Comparison of ENCODE assay signal across 11 mouse cellular contexts in genomic region chr2:13235696-13236095, GRCm38 (mm10). TPM values are rescaled to one million over a fixed set of nuclear protein-coding genes. Genes with fewer than 3 reads are reported as not detected.
DNase-seq lines count a peak whose midpoint lies in the region; ATAC-seq and TF ChIP-seq lines count a peak whose summit lies in the region.
"Had no signal": no experiment of that assay in that cellular context is flagged by ENCODE, and none has a peak within 500 bp of the region (broad histone marks: within the 10 kb centered on the region; RNA-seq: fewer than 3 reads in every experiment).

No protein-coding gene starts in this region.

- no peak for TF ChIP-seq POLR2A in lung, adult 2 months (IDR thresholded peaks at IDR 0.05; ENCODE audit: borderline replicate concordance, extremely low read depth, low read depth, low read length)

- H3K36me3 ChIP-seq in heart, embryonic 14.5 days (ENCODE audit: control insufficient read depth, insufficient read depth, low read length), result peaks cover 19% of the 10 kb centered on the region

- H3K27ac ChIP-seq in heart, embryonic 14.5 days (replicated peaks in 1 of 2; ENCODE audit: control insufficient read depth in 1 of 2, insufficient read depth in 1 of 2, low read depth in 2 of 2, low read length in 2 of 2), result peak overlapping the region; percentile 66 to 68
- H3K27ac ChIP-seq: hindbrain, embryonic 14.5 days had no signal

- TF ChIP-seq CTCF in lung, adult 2 months (IDR thresholded peaks at IDR 0.05; ENCODE audit: insufficient read depth, low read length), result no peak

- peak; percentile 78 for ATAC-seq in heart, embryonic 14.5 days (ENCODE audit: insufficient number of reproducible peaks, insufficient read depth, low FRiP score, low read depth)
- ATAC-seq in frontal cortex, adult (ENCODE audit: low TSS enrichment), result no peak

- peaks cover 4 to 26% of the 10 kb centered on the region in 2 experiments for H3K4me1 ChIP-seq in heart, embryonic 14.5 days (ENCODE audit: control insufficient read depth in 2 of 2, insufficient read depth in 2 of 2, low read length in 2 of 2)
- H3K4me1 ChIP-seq in lung, adult 2 months (ENCODE audit: control insufficient read depth, insufficient read depth, low read length), result no peaks in the 10 kb centered on the region

- DNase-seq in gastrocnemius, postnatal 25 days, result peak; percentile 8
- DNase-seq in gastrocnemius, postnatal 10 days, result no peak
- peak; percentile 7 for DNase-seq in testis, postnatal 14 days (ENCODE audit: low spot score)
- no peak for DNase-seq in testis, postnatal 10 days (ENCODE audit: low spot score)
- DNase-seq in lung, adult 2 months, result no peak
- DNase-seq in left cerebral cortex, adult 8-10 months (ENCODE audit: low spot score in 2 of 2), result no peak
- DNase-seq: embryo, embryonic 11 days; lung, postnatal 14 days had no signal

- no peaks in the 10 kb centered on the region for H3K9me3 ChIP-seq in heart, embryonic 14.5 days (ENCODE audit: control insufficient read depth, low read length)

- H3K4me2 ChIP-seq in heart, embryonic 14.5 days (ENCODE audit: low read length), result peak overlapping the region; percentile 19; the same call in 1 of the 2 replicates
- H3K4me2 ChIP-seq: hindbrain, embryonic 14.5 days had no signal

- no peak overlapping the region for H3K9ac ChIP-seq in heart, embryonic 14.5 days (ENCODE audit: low read length)
- H3K9ac ChIP-seq: hindbrain, embryonic 14.5 days had no signal

- 19% methylated on average over 5 of the region's 5 CpGs for WGBS in heart, embryonic 14.5 days
- 57% methylated on average over 5 of the region's 5 CpGs for WGBS in lung, adult 2 months

- no peaks in the 10 kb centered on the region for H3K27me3 ChIP-seq in heart, embryonic 14.5 days (ENCODE audit: control insufficient read depth, insufficient read depth, low read length)

- H3K4me3 ChIP-seq in heart, embryonic 14.5 days (ENCODE audit: control insufficient read depth in 1 of 2, insufficient read depth in 1 of 2, low read depth in 1 of 2, low read length in 2 of 2), result no peak overlapping the region
- no peak overlapping the region for H3K4me3 ChIP-seq in lung, adult 2 months (replicated peaks; ENCODE audit: extremely low read depth, low read depth, low read length)

RNA-seq across cellular contexts. Expression of gene Rsu1, which starts 35.5 kb away (rescaled TPM):
- 10 to 100 TPM; 28.2 to 37.8 TPM for total RNA-seq in gastrocnemius, postnatal 25 days (2021)
- total RNA-seq in gastrocnemius, postnatal 10 days (2021), result 10 to 100 TPM; 62.5 to 66.7 TPM
- 140 and 147 TPM in 2 replicates for polyA plus RNA-seq in heart, embryonic 14.5 days (2014; fragmentation: Nextera tagmentation; extraction: Ambion mirVana)
- polyA plus RNA-seq in lung, adult 2 months (2012; rRNA removed), result 103 and 125 TPM in 2 replicates
- 10 to 100 TPM; 29.8 to 42.3 (median 32.0) TPM for total RNA-seq in left cerebral cortex, adult 8-10 months (2022)

Comparison
In these comparisons a context has a peak if more than half of its experiments do, and no peak if none do; other contexts are left out.
1. DNase-seq: peak in gastrocnemius, postnatal 25 days (single experiment) and testis, postnatal 14 days (single experiment); none in gastrocnemius, postnatal 10 days (single experiment), testis, postnatal 10 days (single experiment), lung, adult 2 months (single experiment) and left cerebral cortex, adult 8-10 months (0 of 2).